Mouse (Mus musculus) forebrain, embryonic 10.5 days (tissue): ENCODE results near the gene Mlxipl. TPM values are rescaled to one million over a fixed set of nuclear protein-coding genes. Genes with fewer than 3 reads are reported as not detected.

Experiments
- DNase-seq: peaks from one replicate; pipeline ENCODE4 v3.0.0-alpha.2; 2017; ENCODE audit warnings: low spot score; ENCODE audit errors: extremely low spot score
- H3K27ac ChIP-seq: fragments of 300-500 bp; sonication (generic); 2 replicates; pipeline ENCODE4 v1.5.1; 2016; ENCODE audit warnings: mild to moderate bottlenecking
- H3K27me3 ChIP-seq: fragments of 300-500 bp; sonication (generic); 2 replicates; pipeline ENCODE4 v1.6.1; 2016; ENCODE audit warnings: mild to moderate bottlenecking; ENCODE audit not compliant: poor library complexity, severe bottlenecking
- H3K36me3 ChIP-seq: fragments of 300-500 bp; sonication (generic); replicated peaks from 2 replicates; pipeline ENCODE4 v1.6.1; 2016; ENCODE audit warnings: mild to moderate bottlenecking, moderate library complexity
- H3K4me1 ChIP-seq: fragments of 300-500 bp; sonication (generic); 2 replicates; pipeline ENCODE4 v1.6.1; 2016
- H3K4me3 ChIP-seq: fragments of 300-500 bp; sonication (generic); 2 replicates; pipeline ENCODE4 v1.5.1; 2016; ENCODE audit warnings: mild to moderate bottlenecking, moderate library complexity
- H3K9me3 ChIP-seq: fragments of 300-500 bp; sonication (generic); 2 replicates; pipeline ENCODE4 v1.6.1; 2016; ENCODE audit warnings: mild to moderate bottlenecking, moderate library complexity
- WGBS: fragments of 180-500 bp; shearing (Covaris S2); methylation state at CpG from one replicate; pipeline ENCODE4 v1.1.7; 2016; 5-methylcytosine and 5-hydroxymethylcytosine counted together
- polyA plus RNA-seq: library from polyadenylated mRNA; unstranded; fragments of >200 nt; fragmentation: Nextera tagmentation; extraction: Ambion mirVana; gene quantifications from 2 replicates; pipeline ENCODE4 v1.2.1, GENCODE M21; 2016

The Mlxipl gene
- polyA plus RNA-seq, 1 experiment from 2014 or later, result 4.0 TPM

- H3K27me3 ChIP-seq, result no peaks in the 10 kb centered on the region
- H3K4me3 ChIP-seq, result no peak overlapping the region
- DNase-seq, result no peak
- 97% methylated on average over 14 of the region's 14 CpGs for WGBS
- peaks cover under 1% of the 10 kb centered on the region; the same call in 1 of the 2 replicates for H3K4me1 ChIP-seq
- H3K27ac ChIP-seq, result no peak overlapping the region
- H3K9me3 ChIP-seq, result peaks cover 8% of the 10 kb centered on the region
- H3K36me3 ChIP-seq, result peaks cover 85% of the 10 kb centered on the region
Measured at GRCm38 (mm10) chr5:135180796-135181195, 91.1 kb downstream of the Mlxipl start.

GRCm38 (mm10) chr5:135181776-135182175, 92.1 kb downstream of the Mlxipl start:
- WGBS, result 82% methylated on average over 6 of the region's 6 CpGs
- Histone ChIP-seq H3K27ac (no peak overlapping the region), H3K4me1 (peaks cover 9% of the 10 kb centered on the region), H3K4me3 (no peak overlapping the region), H3K27me3 (no peaks in the 10 kb centered on the region), H3K9me3 (peaks cover 8% of the 10 kb centered on the region), H3K36me3 (peaks cover 77% of the 10 kb centered on the region)
- DNase-seq, result no peak

- peaks cover 62% of the 10 kb centered on the region for H3K36me3 ChIP-seq
- H3K27ac ChIP-seq, result 0 out of 2 replicates have a peak overlapping the region, but pooled peaks have one; percentile 8
- H3K9me3 ChIP-seq, result peaks cover 8% of the 10 kb centered on the region
- no peaks in the 10 kb centered on the region for H3K27me3 ChIP-seq
- WGBS, result 60% methylated on average over 8 of the region's 8 CpGs
- peaks cover 9% of the 10 kb centered on the region for H3K4me1 ChIP-seq
- H3K4me3 ChIP-seq, result no peak overlapping the region
- DNase-seq, result no peak
Measured at GRCm38 (mm10) chr5:135183131-135183861, 93.6 kb downstream of the Mlxipl start.

GRCm38 (mm10) chr5:135185016-135185415, 95.3 kb downstream of the Mlxipl start:
- Histone ChIP-seq H3K4me1 (peaks cover 25% of the 10 kb centered on the region), H3K9me3 (peaks cover 8% of the 10 kb centered on the region), H3K4me3 (no peak overlapping the region), H3K36me3 (peaks cover 57% of the 10 kb centered on the region), H3K27ac (no peak overlapping the region), H3K27me3 (no peaks in the 10 kb centered on the region)
- no peak for DNase-seq
- WGBS, result 93% methylated on average over 3 of the region's 3 CpGs

- peaks cover 8% of the 10 kb centered on the region for H3K9me3 ChIP-seq
- no peaks in the 10 kb centered on the region for H3K27me3 ChIP-seq
- H3K36me3 ChIP-seq, result peaks cover 57% of the 10 kb centered on the region
- peak overlapping the region; percentile 100; the same call in 1 of the 2 replicates for H3K4me3 ChIP-seq
- peak overlapping the region; percentile 99; the same call in 1 of the 2 replicates for H3K27ac ChIP-seq
- H3K4me1 ChIP-seq, result peaks cover 31% of the 10 kb centered on the region
- DNase-seq, result no peak
- WGBS, result 31% methylated on average over 3 of the region's 3 CpGs
Measured at GRCm38 (mm10) chr5:135185596-135185995, 95.9 kb downstream of the Mlxipl start.

- Histone ChIP-seq H3K9me3 (peaks cover 8% of the 10 kb centered on the region), H3K4me1 (peaks cover 34% of the 10 kb centered on the region), H3K36me3 (peaks cover 57% of the 10 kb centered on the region), H3K27me3 (no peaks in the 10 kb centered on the region), H3K27ac (peak overlapping the region; percentile 99), H3K4me3 (peak overlapping the region; percentile 100)
- WGBS, result 26% methylated on average over 10 of the region's 10 CpGs
- DNase-seq, result no peak
Measured at GRCm38 (mm10) chr5:135186231-135186620, 96.5 kb downstream of the Mlxipl start.

- H3K27me3 ChIP-seq, result no peaks in the 10 kb centered on the region
- peaks cover 57% of the 10 kb centered on the region for H3K36me3 ChIP-seq
- peaks cover 8% of the 10 kb centered on the region for H3K9me3 ChIP-seq
- peak within 1 kb of the TSS; percentile 99 for H3K27ac ChIP-seq
- WGBS, result under 1% methylated on average over 57 of the region's 57 CpGs
- peaks cover 38% of the 10 kb centered on the region for H3K4me1 ChIP-seq
- H3K4me3 ChIP-seq, result peak within 1 kb of the TSS; percentile 100
- peak; percentile 98 for DNase-seq
Measured at GRCm38 (mm10) chr5:135186621-135187348, 97.1 kb downstream of the Mlxipl start, which contains the start of gene Baz1b. Baz1b (plus strand) TSS chr5:135187264.

- DNase-seq, result no peak
Measured at GRCm38 (mm10) chr5:135187349-135188213, 97.9 kb downstream of the Mlxipl start.

More at GRCm38 (mm10) chr5:135187349-135188213, 97.9 kb downstream of the Mlxipl start:
- Histone ChIP-seq H3K27ac (peak overlapping the region; percentile 99), H3K4me3 (peak overlapping the region; percentile 100), H3K36me3 (peaks cover 57% of the 10 kb centered on the region), H3K4me1 (peaks cover 45% of the 10 kb centered on the region), H3K9me3 (peaks cover 8% of the 10 kb centered on the region), H3K27me3 (no peaks in the 10 kb centered on the region)
- WGBS, result under 1% methylated on average over 102 of the region's 102 CpGs

Other genes starting within 250 kb of the Mlxipl start
- gene Tmem270, start 183.2 kb upstream of the Mlxipl start, polyA plus RNA-seq, result not detected in 2 replicates
- gene Cldn13, start 174.4 kb upstream of the Mlxipl start, polyA plus RNA-seq, result 2.0 and 4.9 TPM in 2 replicates
- gene Mettl27, start 157.5 kb upstream of the Mlxipl start, polyA plus RNA-seq, result 10.3 and 11.8 TPM in 2 replicates
- gene Cldn4, start 143.0 kb upstream of the Mlxipl start, polyA plus RNA-seq, result 6.2 and 6.3 TPM in 2 replicates
- gene Cldn3, start 103.7 kb upstream of the Mlxipl start, polyA plus RNA-seq, result 10.8 and 14.9 TPM in 2 replicates
- gene Abhd11, start 80.7 kb upstream of the Mlxipl start, polyA plus RNA-seq, result 40.1 and 40.8 TPM in 2 replicates
- gene Stx1a, start 66.4 kb upstream of the Mlxipl start, polyA plus RNA-seq, result 8.7 and 10.0 TPM in 2 replicates
- 25.0 and 26.1 TPM in 2 replicates for gene Dnajc30, start 25.7 kb upstream of the Mlxipl start, polyA plus RNA-seq
- gene Bud23, start 24.9 kb upstream of the Mlxipl start, polyA plus RNA-seq, result 172 and 176 TPM in 2 replicates
- 6.6 and 7.7 TPM in 2 replicates for gene Vps37d, start 11.6 kb upstream of the Mlxipl start, polyA plus RNA-seq
- gene Tbl2, start 59.8 kb downstream of the Mlxipl start, polyA plus RNA-seq, result 23.8 and 25.0 TPM in 2 replicates
- 43.3 and 44.4 TPM in 2 replicates for gene Bcl7b, start 78.4 kb downstream of the Mlxipl start, polyA plus RNA-seq
- gene Baz1b, start 97.4 kb downstream of the Mlxipl start, polyA plus RNA-seq, result 58.0 and 59.1 TPM in 2 replicates
- 13.6 and 14.1 TPM in 2 replicates for gene Fzd9, start 161.3 kb downstream of the Mlxipl start, polyA plus RNA-seq